Mouse (Mus musculus) kidney, adult 2 months (tissue): ENCODE data around the gene Myh11.

Experiments used
- CTCF ChIP-seq: fragments of 200-500 bp; conservative IDR thresholded peaks from 2 replicates; pipeline ENCODE4 v1.5.1; 2011; ENCODE audit warnings: low read depth, mild to moderate bottlenecking, control low read depth, low read length, moderate library complexity, mixed read lengths; ENCODE audit not compliant: insufficient read depth, insufficient read length
- POLR2A ChIP-seq: fragments of 200-500 bp; IDR thresholded peaks from one replicate; pipeline ENCODE4 v1.6.1; 2011; ENCODE audit warnings: low read depth, low read length, control low read depth

- TF ChIP-seq CTCF (peak; percentile 99), POLR2A (no peak)
Observed at GRCm38 (mm10) chr16:14237100-14237723, 54.0 kb downstream of the Myh11 start.
